Mouse (Mus musculus): Measurements from ENCODE around the gene Sowahb.

DNA sequence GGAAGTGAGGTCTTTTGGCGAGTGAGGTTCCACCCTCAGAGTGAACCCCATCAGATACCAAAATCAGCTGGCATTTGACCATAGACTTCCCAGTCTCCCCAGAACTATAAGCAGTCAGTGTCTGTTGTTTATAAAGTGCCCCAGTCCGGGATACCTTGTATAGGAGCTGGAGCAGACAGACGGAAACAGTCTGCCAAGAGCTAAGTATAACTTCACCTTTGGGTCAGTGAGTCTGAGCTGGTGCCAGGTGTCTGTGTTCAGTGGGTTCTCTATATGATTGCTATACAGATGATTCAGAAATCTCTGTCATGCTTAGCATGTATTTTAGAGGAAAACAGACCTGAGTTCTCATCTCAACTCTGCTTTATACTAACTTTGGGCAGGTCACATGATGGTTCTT is 52.7 kb downstream of the Sowahb start:
- TF ChIP-seq POLR2A (IDR thresholded peaks at IDR 0.05; ENCODE audit: insufficient read depth, low read length) (no peak), EP300 (IDR thresholded peaks at IDR 0.05; ENCODE audit: insufficient read depth, low read depth, low read length) (no peak)
